Comparison of ENCODE assay signal across 22 mouse cellular contexts in genomic region chr15:13217800-13218199, GRCm38 (mm10). TPM values are rescaled to one million over a fixed set of nuclear protein-coding genes. Genes with fewer than 3 reads are reported as not detected.
"Had no signal": no experiment of that assay in that cellular context is flagged by ENCODE, and none has a peak within 500 bp of the region (broad histone marks: within the 10 kb centered on the region; RNA-seq: fewer than 3 reads in every experiment).

No protein-coding gene starts in this region.

- DNase-seq: gastrocnemius, postnatal 14 days; gastrocnemius, postnatal 36 days; heart, adult 2 months; heart, postnatal 14 days; heart, postnatal 36 days; kidney, adult 11 months; kidney, adult 8-10 months; kidney, postnatal 10 days; kidney, postnatal 36 days; layer of hippocampus, adult 9-11 months; layer of hippocampus, postnatal 36 days; left cerebral cortex, postnatal 4 days had no signal

- H3K36me3 ChIP-seq: heart, embryonic 13.5 days; heart, embryonic 15.5 days; limb, embryonic 13.5 days; limb, embryonic 15.5 days; liver, embryonic 12.5 days had no signal

- H3K9ac ChIP-seq: heart, embryonic 13.5 days; heart, embryonic 15.5 days; hindbrain, embryonic 14.5 days; limb, embryonic 13.5 days; limb, embryonic 15.5 days; liver, embryonic 12.5 days had no signal

- H3K9me3 ChIP-seq: heart, embryonic 13.5 days; heart, embryonic 15.5 days; limb, embryonic 13.5 days; limb, embryonic 15.5 days; liver, embryonic 12.5 days had no signal

- H3K27ac ChIP-seq: heart, adult 2 months; heart, embryonic 13.5 days; heart, embryonic 15.5 days; hindbrain, embryonic 14.5 days; limb, embryonic 13.5 days; limb, embryonic 15.5 days; liver, embryonic 12.5 days had no signal

- H3K4me2 ChIP-seq: heart, embryonic 11.5 days; heart, embryonic 13.5 days; heart, embryonic 15.5 days; hindbrain, embryonic 14.5 days; limb, embryonic 13.5 days; limb, embryonic 15.5 days; liver, embryonic 12.5 days had no signal

- H3K4me3 ChIP-seq: heart, adult 2 months; heart, embryonic 13.5 days; heart, embryonic 15.5 days; limb, embryonic 13.5 days; limb, embryonic 15.5 days; liver, embryonic 12.5 days had no signal

- ATAC-seq: hindbrain, embryonic 16.5 days; intestine, embryonic 16.5 days; liver, embryonic 12.5 days had no signal

- H3K4me1 ChIP-seq: limb, embryonic 13.5 days; limb, embryonic 15.5 days; liver, embryonic 12.5 days had no signal

- H3K27me3 ChIP-seq: heart, embryonic 13.5 days; heart, embryonic 15.5 days; limb, embryonic 13.5 days; limb, embryonic 15.5 days; liver, embryonic 12.5 days had no signal

RNA-seq across cellular contexts. Expression of gene Cdh6, which starts 44.3 kb away (rescaled TPM):
- total RNA-seq: hematopoietic stem cell, adult 5-6 weeks had no signal
